ENCODE assay signal across 9 mouse cellular contexts in the genomic region with DNA sequence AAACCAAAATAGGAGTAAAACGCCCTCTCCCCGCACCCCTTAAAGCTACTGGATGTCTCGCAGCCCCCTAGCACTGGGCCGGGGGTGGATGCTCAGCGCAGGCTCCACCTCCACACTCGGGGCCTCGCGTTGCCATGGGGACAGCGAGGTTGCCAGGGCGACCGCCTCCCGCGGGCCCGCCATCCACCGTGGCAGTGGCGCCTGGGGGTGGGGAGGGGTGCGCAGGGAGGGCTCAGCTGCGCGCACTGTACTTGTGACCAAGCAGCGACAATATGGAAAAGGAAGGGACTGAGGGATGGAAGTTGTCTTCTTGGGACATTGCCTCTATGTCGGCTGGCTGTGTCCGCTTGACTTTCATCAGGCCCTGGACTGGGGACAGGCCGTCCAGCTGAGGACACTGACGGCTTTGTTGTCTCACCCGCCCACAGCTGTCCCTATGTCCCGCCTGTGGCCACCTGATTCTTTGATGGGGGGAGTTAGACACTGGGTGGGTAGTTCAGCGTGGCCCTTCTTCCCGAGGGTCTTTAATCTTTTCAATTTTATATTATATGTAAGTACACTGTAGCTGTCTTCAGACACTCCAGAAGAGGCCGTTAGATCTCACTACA. TPM values are rescaled to one million over a fixed set of nuclear protein-coding genes. Genes with fewer than 3 reads are reported as not detected.
A peak's percentile ranks its signal among the peaks of the same experiment; 100 is the strongest.
DNase-seq lines count a peak whose midpoint lies in the region; ATAC-seq and TF ChIP-seq lines count a peak whose summit lies in the region.
"Had no signal": no experiment of that assay in that cellular context is flagged by ENCODE, and none has a peak within 500 bp of the region (broad histone marks: within the 10 kb centered on the region; RNA-seq: fewer than 3 reads in every experiment).

No protein-coding gene starts in this region.

- H3K27me3 ChIP-seq in kidney, adult 2 months (replicated peaks; ENCODE audit: control insufficient read depth, insufficient read depth, low read length) = no peaks in the 10 kb centered on the region
- H3K27me3 ChIP-seq in heart, postnatal 0 days (ENCODE audit: control insufficient read depth, insufficient read depth, low read length) = no peaks in the 10 kb centered on the region
- H3K27me3 ChIP-seq in midbrain, embryonic 13.5 days = no peaks in the 10 kb centered on the region

- TF ChIP-seq CTCF in kidney, adult 2 months (conservative IDR thresholded peaks at IDR 0.05; ENCODE audit: insufficient read depth, insufficient read length, low read depth, low read length) = no peak
- no peak for TF ChIP-seq CTCF in heart, postnatal 0 days (IDR thresholded peaks at IDR 0.05; ENCODE audit: low read depth)

- no peak for TF ChIP-seq POLR2A in kidney, adult 2 months (IDR thresholded peaks at IDR 0.05; ENCODE audit: low read depth, low read length)

- no peaks in the 10 kb centered on the region for H3K9me3 ChIP-seq in heart, postnatal 0 days (replicated peaks; ENCODE audit: control insufficient read depth, low read length)
- H3K9me3 ChIP-seq in midbrain, embryonic 13.5 days = no peaks in the 10 kb centered on the region

- no peaks in the 10 kb centered on the region for H3K36me3 ChIP-seq in kidney, adult 2 months (ENCODE audit: control insufficient read depth, insufficient read depth, low read length)
- H3K36me3 ChIP-seq in heart, postnatal 0 days (replicated peaks; ENCODE audit: control insufficient read depth, insufficient read depth, low read length) = no peaks in the 10 kb centered on the region
- H3K36me3 ChIP-seq in midbrain, embryonic 13.5 days = peaks cover 18% of the 10 kb centered on the region

- DNase-seq in kidney, adult 2 months = peak; percentile 45
- DNase-seq in kidney, adult 9 months = no peak
- peak; percentile 88 for DNase-seq in embryo, embryonic 9.5 days (ENCODE audit: extremely low spot score)
- DNase-seq in heart, postnatal 0 days (ENCODE audit: low spot score) = no peak
- peak; percentile 89 to 94 for DNase-seq in layer of hippocampus, postnatal 10 days (ENCODE audit: low spot score in 2 of 2)
- DNase-seq in natural killer cell, adult 2 months (ENCODE audit: low spot score in 2 of 2) = no peak

- no peak overlapping the region for H3K4me3 ChIP-seq in kidney, adult 2 months (ENCODE audit: insufficient read depth, low read depth, low read length)
- H3K4me3 ChIP-seq in heart, postnatal 0 days (ENCODE audit: low read depth, low read length) = no peak overlapping the region
- H3K4me3 ChIP-seq in midbrain, embryonic 13.5 days (replicated peaks) = peak overlapping the region; percentile 31

- no peak overlapping the region for H3K27ac ChIP-seq in kidney, adult 2 months (ENCODE audit: insufficient read depth, low read depth, low read length)
- H3K27ac ChIP-seq in heart, postnatal 0 days (ENCODE audit: low read depth) = no peak overlapping the region; the same call in 1 of the 2 replicates
- peak overlapping the region; percentile 98 for H3K27ac ChIP-seq in midbrain, embryonic 13.5 days

- H3K4me1 ChIP-seq in kidney, adult 2 months (ENCODE audit: control insufficient read depth, insufficient read depth, low read length) = peaks cover 27% of the 10 kb centered on the region
- H3K4me1 ChIP-seq in heart, postnatal 0 days (ENCODE audit: control insufficient read depth, insufficient read depth) = peaks cover 18% of the 10 kb centered on the region; the same call in 1 of the 2 replicates
- H3K4me1 ChIP-seq in midbrain, embryonic 13.5 days (replicated peaks) = peaks cover 85% of the 10 kb centered on the region

- no peak overlapping the region for H3K4me2 ChIP-seq in heart, postnatal 0 days (ENCODE audit: low read depth, low read length)
- H3K4me2 ChIP-seq in midbrain, embryonic 13.5 days (replicated peaks) = peak overlapping the region; percentile 63

- WGBS in kidney, adult 2 months = 38% methylated on average over 29 of the region's 29 CpGs
- 30% methylated on average over 29 of the region's 29 CpGs for WGBS in heart, postnatal 0 days
- WGBS in midbrain, embryonic 13.5 days = 2% methylated on average over 29 of the region's 29 CpGs

- H3K9ac ChIP-seq in heart, postnatal 0 days (replicated peaks; ENCODE audit: low read depth, low read length) = no peak overlapping the region
- peak overlapping the region; percentile 64 for H3K9ac ChIP-seq in midbrain, embryonic 13.5 days (replicated peaks)

- TF ChIP-seq EP300 in heart, postnatal 0 days (IDR thresholded peaks at IDR 0.05; ENCODE audit: low read depth) = no peak

- peak; percentile 7; the same call in 1 of the 2 replicates for ATAC-seq in heart, postnatal 0 days (ENCODE audit: insufficient read depth, low read depth)
- peak; percentile 95 for ATAC-seq in midbrain, embryonic 13.5 days
- ATAC-seq in monocyte, adult 5-6 weeks (replicated peaks; ENCODE audit: insufficient number of reproducible peaks, low FRiP score, low TSS enrichment, poor library complexity, severe bottlenecking) = no peak

RNA-seq across cellular contexts. Expression of a gene that starts 10.4 kb away (rescaled TPM):
- polyA plus RNA-seq in kidney, adult 2 months (2012; rRNA removed) = 110 and 121 TPM in 2 replicates
- 31.2 and 52.3 TPM in 2 replicates for total RNA-seq in heart, postnatal 0 days (2014; rRNA removed; ENCODE audit: low replicate concordance)
- 39.8 and 44.0 TPM in 2 replicates for polyA plus RNA-seq in heart, postnatal 0 days (2015; fragmentation: Nextera tagmentation; extraction: Ambion mirVana)
- 100 to 1,000 TPM; 392 to 395 TPM for total RNA-seq in layer of hippocampus, postnatal 10 days (2021)
- 246 and 261 TPM in 2 replicates for polyA plus RNA-seq in midbrain, embryonic 13.5 days (2015; fragmentation: Nextera tagmentation; extraction: Ambion mirVana)
- total RNA-seq in monocyte, adult 5-6 weeks (2017) = 21.3 to 30.9 TPM (median 27.0 TPM) in 3 replicates

RNA-seq across cellular contexts. Expression of a gene that starts 13.1 kb away (rescaled TPM):
- polyA plus RNA-seq in kidney, adult 2 months (2012; rRNA removed) = 0.03 and 0.08 TPM in 2 replicates
- 1.3 and 1.4 TPM in 2 replicates for total RNA-seq in heart, postnatal 0 days (2014; rRNA removed; ENCODE audit: low replicate concordance)
- polyA plus RNA-seq in heart, postnatal 0 days (2015; fragmentation: Nextera tagmentation; extraction: Ambion mirVana) = not detected in 2 replicates
- under 1 TPM; 0.21 to 0.31 TPM for total RNA-seq in layer of hippocampus, postnatal 10 days (2021)
- polyA plus RNA-seq in midbrain, embryonic 13.5 days (2015; fragmentation: Nextera tagmentation; extraction: Ambion mirVana) = not detected in 2 replicates
- total RNA-seq in monocyte, adult 5-6 weeks (2017) = 0.21 to 2.1 TPM in 2 of 3 replicates, not detected in the other

RNA-seq across cellular contexts. Expression of a gene that starts 17.0 kb away (rescaled TPM):
- polyA plus RNA-seq in kidney, adult 2 months (2012; rRNA removed) = 17.9 and 19.9 TPM in 2 replicates
- total RNA-seq in heart, postnatal 0 days (2014; rRNA removed; ENCODE audit: low replicate concordance) = not detected in 2 replicates
- 0.08 and 0.41 TPM in 2 replicates for polyA plus RNA-seq in heart, postnatal 0 days (2015; fragmentation: Nextera tagmentation; extraction: Ambion mirVana)
- under 1 TPM; 0.33 to 0.78 TPM for total RNA-seq in layer of hippocampus, postnatal 10 days (2021)
- polyA plus RNA-seq in midbrain, embryonic 13.5 days (2015; fragmentation: Nextera tagmentation; extraction: Ambion mirVana) = 0.36 and 0.85 TPM in 2 replicates
- total RNA-seq in monocyte, adult 5-6 weeks (2017) = not detected in 3 replicates
- total RNA-seq: MEL had no signal

RNA-seq across cellular contexts. Expression of a gene that starts 26.7 kb away (rescaled TPM):
- 17.0 and 24.1 TPM in 2 replicates for polyA plus RNA-seq in kidney, adult 2 months (2012; rRNA removed)
- total RNA-seq in heart, postnatal 0 days (2014; rRNA removed; ENCODE audit: low replicate concordance) = 21.4 and 28.0 TPM in 2 replicates
- polyA plus RNA-seq in heart, postnatal 0 days (2015; fragmentation: Nextera tagmentation; extraction: Ambion mirVana) = 13.2 and 13.7 TPM in 2 replicates
- 1 to 10 TPM; 1.3 to 1.5 TPM for total RNA-seq in layer of hippocampus, postnatal 10 days (2021)
- 0.63 and 1.1 TPM in 2 replicates for polyA plus RNA-seq in midbrain, embryonic 13.5 days (2015; fragmentation: Nextera tagmentation; extraction: Ambion mirVana)
- 1.3 to 3.3 TPM (median 2.0 TPM) in 3 replicates for total RNA-seq in monocyte, adult 5-6 weeks (2017)

RNA-seq across cellular contexts. Expression of a gene that starts 37.1 kb away (rescaled TPM):
- 90.2 and 122 TPM in 2 replicates for polyA plus RNA-seq in kidney, adult 2 months (2012; rRNA removed)
- 38.6 and 67.5 TPM in 2 replicates for total RNA-seq in heart, postnatal 0 days (2014; rRNA removed; ENCODE audit: low replicate concordance)
- polyA plus RNA-seq in heart, postnatal 0 days (2015; fragmentation: Nextera tagmentation; extraction: Ambion mirVana) = 35.9 and 37.6 TPM in 2 replicates
- 10 to 100 TPM; 90.8 to 97.7 TPM for total RNA-seq in layer of hippocampus, postnatal 10 days (2021)
- 71.5 and 82.3 TPM in 2 replicates for polyA plus RNA-seq in midbrain, embryonic 13.5 days (2015; fragmentation: Nextera tagmentation; extraction: Ambion mirVana)
- 3.5 to 18.0 TPM (median 8.8 TPM) in 3 replicates for total RNA-seq in monocyte, adult 5-6 weeks (2017)

Comparison
In these comparisons a context has a peak if more than half of its experiments do, and no peak if none do; other contexts are left out.
1. DNase-seq: peak in kidney, adult 2 months (single experiment), embryo, embryonic 9.5 days (single experiment) and layer of hippocampus, postnatal 10 days (2 of 2); none in kidney, adult 9 months (single experiment), heart, postnatal 0 days (single experiment) and natural killer cell, adult 2 months (0 of 2).